Mouse (Mus musculus): ENCODE results near the gene Msi1. TPM values are rescaled to one million over a fixed set of nuclear protein-coding genes. Genes with fewer than 3 reads are reported as not detected.

The Msi1 gene
- 0.27 TPM for polyA plus RNA-seq (2017; shearing (Covaris generic))

DNA sequence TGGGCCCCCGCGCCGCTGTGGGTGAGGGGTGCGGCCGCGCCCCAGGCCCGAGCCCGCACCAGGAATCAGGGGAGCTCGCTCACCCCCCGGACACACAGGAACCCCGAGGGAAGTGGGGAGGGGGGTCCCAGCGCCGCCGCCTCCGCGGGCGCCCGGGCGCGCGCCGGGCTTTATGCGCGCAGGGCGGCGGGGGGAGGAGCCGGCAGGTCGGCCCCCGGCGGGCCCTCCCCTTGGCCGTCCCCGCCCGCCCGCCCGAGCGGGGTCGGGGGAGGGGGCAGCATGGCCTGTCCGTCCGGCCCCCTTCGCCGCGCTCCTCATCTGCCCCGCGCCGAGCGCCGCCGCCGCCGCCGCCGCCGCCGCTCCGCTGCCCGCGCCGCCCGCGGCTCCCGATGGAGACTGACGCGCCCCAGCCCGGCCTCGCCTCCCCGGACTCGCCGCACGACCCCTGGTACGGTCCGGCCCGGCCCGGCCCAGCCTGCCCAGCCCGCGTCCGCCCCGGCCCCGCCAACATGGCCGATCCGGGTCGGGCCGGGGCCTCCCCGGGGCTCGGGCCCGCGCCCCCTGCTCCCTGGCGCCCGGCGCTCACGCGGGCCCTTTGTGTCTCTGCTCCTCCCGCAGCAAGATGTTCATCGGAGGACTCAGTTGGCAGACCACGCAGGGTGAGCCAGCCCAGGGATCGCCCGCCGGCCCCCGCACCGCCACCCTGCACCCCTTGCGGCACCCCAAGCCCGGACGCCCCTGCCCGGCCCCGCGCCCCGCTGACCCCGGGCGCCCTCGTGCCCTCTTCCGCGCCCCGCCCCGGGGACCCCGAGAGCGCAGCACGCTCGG, at the start of gene Msi1:
TSS of gene Msi1 (plus strand) at position 241 of the 828 bp plus-strand sequence.

GRCm38 (mm10) chr5:115465642-115466420, 36.4 kb downstream of the Msi1 start, which contains the start of gene Pla2g1b:
Gene Pla2g1b (plus strand): TSS chr5:115466262.

DNA sequence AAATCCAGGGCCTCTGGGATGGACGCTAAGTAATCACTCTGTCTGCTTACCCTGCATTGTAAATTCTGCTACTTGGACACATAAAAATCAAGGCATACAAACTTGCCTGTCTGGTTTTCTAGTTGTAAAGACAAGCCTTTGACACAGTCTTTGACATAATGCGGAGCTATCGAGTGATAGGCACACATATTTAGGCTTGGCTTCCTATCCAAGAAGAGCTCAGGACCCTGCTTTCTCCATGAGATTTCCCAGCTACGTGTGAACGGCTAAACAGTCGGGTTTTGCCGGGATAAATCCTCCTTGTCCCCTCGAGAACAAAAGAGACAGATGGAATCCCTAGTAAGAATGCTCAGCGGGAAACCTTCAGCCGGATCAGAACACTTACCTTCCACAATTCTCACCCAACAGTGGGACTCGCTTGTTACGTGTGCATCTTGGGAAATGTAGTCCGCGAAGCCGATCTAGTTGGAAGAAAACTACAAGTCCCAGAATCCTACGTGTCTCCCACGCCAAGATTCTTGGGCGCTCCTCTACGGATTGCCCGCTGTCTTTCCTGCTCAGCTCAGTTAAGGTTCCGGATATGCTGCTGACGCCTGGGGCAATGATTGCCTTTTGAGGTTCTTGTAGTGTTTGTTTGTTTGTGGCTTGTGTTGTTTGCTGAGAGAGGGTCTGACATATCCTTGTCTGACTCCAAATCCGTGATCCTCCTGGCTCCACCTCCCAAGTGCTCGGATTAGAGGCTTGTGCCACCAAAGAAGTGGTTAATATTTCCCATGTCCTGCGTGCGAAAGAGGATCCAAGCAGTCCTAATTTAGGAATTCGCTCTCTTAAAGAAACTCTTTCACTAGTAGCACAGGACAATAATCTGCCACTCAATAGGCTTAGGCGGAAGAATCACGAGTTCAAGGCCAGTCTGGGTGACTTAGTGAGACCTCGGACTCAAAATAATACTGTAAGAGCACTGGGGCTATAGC, 54.8 kb downstream of the Msi1 start, which contains the start of gene Sirt4:
TSS of gene Sirt4 (minus strand) at position 779 of the 974 bp plus-strand sequence.

Other genes with a start within 250 kb of the Msi1 start
- gene Cabp1, start 235.2 kb upstream of the Msi1 start, polyA plus RNA-seq (2017; shearing (Covaris generic)) = not detected
- 115 TPM for gene Pop5, start 193.8 kb upstream of the Msi1 start, polyA plus RNA-seq (2017; shearing (Covaris generic))
- gene Rnf10, start 156.7 kb upstream of the Msi1 start, polyA plus RNA-seq (2017; shearing (Covaris generic)) = 130 TPM
- gene Coq5, start 149.9 kb upstream of the Msi1 start, polyA plus RNA-seq (2017; shearing (Covaris generic)) = 40.2 TPM
- gene Dynll1, start 128.6 kb upstream of the Msi1 start, polyA plus RNA-seq (2017; shearing (Covaris generic)) = 331 TPM
- gene Srsf9, start 102.4 kb upstream of the Msi1 start, polyA plus RNA-seq (2017; shearing (Covaris generic)) = 88.6 TPM
- gene Gatc, start 88.4 kb upstream of the Msi1 start, polyA plus RNA-seq (2017; shearing (Covaris generic)) = 5.5 TPM
- gene Triap1, start 88.4 kb upstream of the Msi1 start, polyA plus RNA-seq (2017; shearing (Covaris generic)) = 22.9 TPM
- 459 TPM for gene Cox6a1, start 80.6 kb upstream of the Msi1 start, polyA plus RNA-seq (2017; shearing (Covaris generic))
- gene Pla2g1b, start 36.7 kb downstream of the Msi1 start, polyA plus RNA-seq (2017; shearing (Covaris generic)) = not detected
- 14.3 TPM for gene Sirt4, start 55.1 kb downstream of the Msi1 start, polyA plus RNA-seq (2017; shearing (Covaris generic))
- gene Pxn, start 77.1 kb downstream of the Msi1 start, polyA plus RNA-seq (2017; shearing (Covaris generic)) = 64.8 TPM
- 2,084 TPM for gene Rplp0, start 129.9 kb downstream of the Msi1 start, polyA plus RNA-seq (2017; shearing (Covaris generic))
- 51.8 TPM for gene Gcn1l1, start 135.7 kb downstream of the Msi1 start, polyA plus RNA-seq (2017; shearing (Covaris generic))
- 15.8 TPM for gene Rab35, start 202.3 kb downstream of the Msi1 start, polyA plus RNA-seq (2017; shearing (Covaris generic))